Mouse (Mus musculus) heart, embryonic 12.5 days (tissue): ENCODE results near the gene E2f2. TPM values are rescaled to one million over a fixed set of nuclear protein-coding genes. Genes with fewer than 3 reads are reported as not detected.

Experiments used
- ATAC-seq: fragments of 200-750 bp; cut with Nextera tagmentation; 2 replicates; pipeline ENCODE4 v1.8.0; 2017; ENCODE audit warnings: moderate TSS enrichment, moderate library complexity; ENCODE audit not compliant: insufficient number of reproducible peaks, low FRiP score
- H3K27ac ChIP-seq: fragments of 300-500 bp; sonication (generic); 2 replicates; pipeline ENCODE4 v1.5.1; 2016; ENCODE audit warnings: mild to moderate bottlenecking, moderate library complexity; ENCODE audit not compliant: poor library complexity, severe bottlenecking
- H3K27me3 ChIP-seq: fragments of 300-500 bp; sonication (generic); replicated peaks from 2 replicates; pipeline ENCODE4 v1.6.1; 2016; ENCODE audit warnings: mild to moderate bottlenecking, moderate library complexity
- H3K36me3 ChIP-seq: fragments of 300-500 bp; sonication (generic); 2 replicates; pipeline ENCODE4 v1.6.1; 2016; ENCODE audit warnings: mild to moderate bottlenecking, moderate library complexity
- H3K4me1 ChIP-seq: fragments of 300-500 bp; sonication (generic); replicated peaks from 2 replicates; pipeline ENCODE4 v1.6.1; 2016; ENCODE audit warnings: mild to moderate bottlenecking
- H3K4me2 ChIP-seq: fragments of 300-500 bp; sonication (generic); 2 replicates; pipeline ENCODE4 v1.6.1; 2016; ENCODE audit warnings: mild to moderate bottlenecking, moderate library complexity
- H3K4me3 ChIP-seq: fragments of 300-500 bp; sonication (generic); 2 replicates; pipeline ENCODE4 v1.5.1; 2016; ENCODE audit warnings: mild to moderate bottlenecking
- H3K9ac ChIP-seq: fragments of 300-500 bp; sonication (generic); 2 replicates; pipeline ENCODE4 v1.6.1; 2016; ENCODE audit warnings: mild to moderate bottlenecking, moderate library complexity
- H3K9me3 ChIP-seq: fragments of 300-500 bp; sonication (generic); replicated peaks from 2 replicates; pipeline ENCODE4 v1.6.1; 2016; ENCODE audit warnings: mild to moderate bottlenecking, moderate library complexity
- WGBS: fragments of 180-500 bp; shearing (Covaris S2); methylation state at CpG from one replicate; pipeline ENCODE4 v1.1.7; 2016; 5-methylcytosine and 5-hydroxymethylcytosine counted together
- polyA plus RNA-seq: library from polyadenylated mRNA; unstranded; fragments of >200 nt; fragmentation: Nextera tagmentation; extraction: Ambion mirVana; gene quantifications from 2 replicates; pipeline ENCODE4 v1.2.1, GENCODE M21; 2016

The E2f2 gene
- polyA plus RNA-seq, 1 experiment from 2014 or later, result 8.1 TPM

GRCm38 (mm10) chr4:136244208-136244607, 72.0 kb downstream of the E2f2 start:
- Histone ChIP-seq H3K4me2 (no peak overlapping the region), H3K27ac (no peak overlapping the region), H3K9ac (no peak overlapping the region), H3K9me3 (no peaks in the 10 kb centered on the region), H3K4me3 (no peak overlapping the region), H3K4me1 (peaks cover 28% of the 10 kb centered on the region), H3K27me3 (peaks cover 72% of the 10 kb centered on the region), H3K36me3 (no peaks in the 10 kb centered on the region)
- ATAC-seq, result no peak
- WGBS, result 49% methylated on average over 7 of the region's 7 CpGs

Other genes starting within 250 kb of the E2f2 start
- gene Hmgcl, start 225.9 kb upstream of the E2f2 start, polyA plus RNA-seq, result 70.4 and 74.5 TPM in 2 replicates
- 27.6 and 28.8 TPM in 2 replicates for gene Gale, start 208.7 kb upstream of the E2f2 start, polyA plus RNA-seq
- gene Lypla2, start 199.8 kb upstream of the E2f2 start, polyA plus RNA-seq, result 73.0 and 77.4 TPM in 2 replicates
- gene Pithd1, start 185.1 kb upstream of the E2f2 start, polyA plus RNA-seq, result 47.2 and 49.1 TPM in 2 replicates
- 35.3 and 36.8 TPM in 2 replicates for gene Eloa, start 150.6 kb upstream of the E2f2 start, polyA plus RNA-seq
- 257 and 262 TPM in 2 replicates for gene Rpl11, start 119.0 kb upstream of the E2f2 start, polyA plus RNA-seq
- 320 and 321 TPM in 2 replicates for gene Id3, start 28.9 kb upstream of the E2f2 start, polyA plus RNA-seq
- gene Asap3, start 34.0 kb downstream of the E2f2 start, polyA plus RNA-seq, result 2.9 and 3.4 TPM in 2 replicates
- gene Tcea3, start 75.3 kb downstream of the E2f2 start, polyA plus RNA-seq, result 56.9 and 57.6 TPM in 2 replicates
- 24.7 and 24.9 TPM in 2 replicates for gene Zfp46, start 112.3 kb downstream of the E2f2 start, polyA plus RNA-seq
- gene Hnrnpr, start 138.5 kb downstream of the E2f2 start, polyA plus RNA-seq, result 112 and 115 TPM in 2 replicates